ENCODE assay signal across 9 mouse cellular contexts in genomic region chr12:84384644-84385081, GRCm38 (mm10). TPM values are rescaled to one million over a fixed set of nuclear protein-coding genes. Genes with fewer than 3 reads are reported as not detected.
DNase-seq lines count a peak whose midpoint lies in the region; ATAC-seq and TF ChIP-seq lines count a peak whose summit lies in the region.
"Had no signal": no experiment of that assay in that cellular context is flagged by ENCODE, and none has a peak within 500 bp of the region (broad histone marks: within the 10 kb centered on the region; RNA-seq: fewer than 3 reads in every experiment).

No protein-coding gene starts in this region.

- ATAC-seq in hematopoietic stem cell, adult 5-6 weeks (replicated peaks in 1 of 2; ENCODE audit: insufficient read depth in 1 of 2, low FRiP score in 2 of 2, low TSS enrichment in 1 of 2, low read depth in 1 of 2, poor library complexity in 2 of 2, severe bottlenecking in 2 of 2), result peak; percentile 70 to 84
- no peak for ATAC-seq in forebrain, embryonic 13.5 days

- no peak for TF ChIP-seq POLR2A in brain, embryonic 14.5 days (IDR thresholded peaks at IDR 0.05; ENCODE audit: borderline replicate concordance, extremely low read depth, insufficient read depth, insufficient read length, poor library complexity, severe bottlenecking)

- H3K9ac ChIP-seq in forebrain, embryonic 13.5 days, result no peak overlapping the region
- H3K9ac ChIP-seq: limb, embryonic 15.5 days had no signal

- H3K27ac ChIP-seq in gastrocnemius, adult 2 months, result peak overlapping the region; percentile 28; the same call in 1 of the 2 replicates
- no peak overlapping the region for H3K27ac ChIP-seq in forebrain, embryonic 13.5 days
- H3K27ac ChIP-seq: limb, embryonic 15.5 days had no signal

- no peaks in the 10 kb centered on the region for H3K9me3 ChIP-seq in forebrain, embryonic 13.5 days (replicated peaks)
- H3K9me3 ChIP-seq: limb, embryonic 15.5 days had no signal

- DNase-seq in gastrocnemius, adult 2 months, result peak; percentile 46
- DNase-seq in gastrocnemius, postnatal 14 days, result no peak
- peak; percentile 45 for DNase-seq in brain, embryonic 14.5 days (ENCODE audit: low read depth)
- peak; percentile 42 for DNase-seq in lung, postnatal 14 days
- DNase-seq in spleen, postnatal 14 days (ENCODE audit: low spot score in 2 of 2), result no peak
- no peak for DNase-seq in left cerebral cortex, postnatal 25 days (ENCODE audit: low spot score in 2 of 2)

- H3K36me3 ChIP-seq in forebrain, embryonic 13.5 days (ENCODE audit: poor library complexity, severe bottlenecking), result no peaks in the 10 kb centered on the region

- TF ChIP-seq CTCF in gastrocnemius, adult 2 months (IDR thresholded peaks at IDR 0.05), result no peak
- no peak for TF ChIP-seq CTCF in brain, embryonic 14.5 days (IDR thresholded peaks at IDR 0.05; ENCODE audit: borderline replicate concordance, extremely low read depth, insufficient read depth, insufficient read length)

- H3K4me1 ChIP-seq in forebrain, embryonic 13.5 days, result 0 out of 2 replicates have a peak, but pooled peaks cover 3% of the 10 kb centered on the region
- H3K4me1 ChIP-seq: limb, embryonic 15.5 days had no signal

- H3K4me3 ChIP-seq in gastrocnemius, adult 2 months, result no peak overlapping the region
- no peak overlapping the region for H3K4me3 ChIP-seq in forebrain, embryonic 13.5 days
- H3K4me3 ChIP-seq: limb, embryonic 15.5 days had no signal

- no peaks in the 10 kb centered on the region for H3K27me3 ChIP-seq in forebrain, embryonic 13.5 days
- H3K27me3 ChIP-seq: limb, embryonic 15.5 days had no signal

- 77% methylated on average over 5 of the region's 5 CpGs for WGBS in forebrain, embryonic 13.5 days

- no peak overlapping the region for H3K4me2 ChIP-seq in forebrain, embryonic 13.5 days
- H3K4me2 ChIP-seq: limb, embryonic 15.5 days had no signal

- intact Hi-C loops in gastrocnemius, adult 2 months (cut with DNase I), result no loop called here
- intact Hi-C loops in gastrocnemius, postnatal 14 days (cut with DNase I; ENCODE audit: low total_unique reads), result no loop called here
- intact Hi-C loops in left cerebral cortex, postnatal 25 days (cut with DNase I), result no loop called here

RNA-seq across cellular contexts. Expression of gene Fam161b, which starts 23.0 kb away (rescaled TPM):
- total RNA-seq in gastrocnemius, adult 2 months (2021), result 1 to 10 TPM in 1 of 2 experiments, under 1 TPM in 1; 0.82 to 1.3 TPM
- under 1 TPM; 0.47 to 0.49 TPM for total RNA-seq in gastrocnemius, postnatal 14 days (2021)
- polyA plus RNA-seq in brain, embryonic 14.5 days (2012; rRNA removed), result 16.2 and 18.4 TPM in 2 replicates
- 1.3 and 2.3 TPM in 2 replicates for total RNA-seq in hematopoietic stem cell, adult 5-6 weeks (2017)
- 10 to 100 TPM; 11.3 to 11.6 TPM for total RNA-seq in left cerebral cortex, postnatal 25 days (2021)
- 12.3 and 12.7 TPM in 2 replicates for polyA plus RNA-seq in forebrain, embryonic 13.5 days (2015; fragmentation: Nextera tagmentation; extraction: Ambion mirVana)

RNA-seq across cellular contexts. Expression of gene Coq6, which starts 23.2 kb away (rescaled TPM):
- 10 to 100 TPM; 20.0 to 31.0 TPM for total RNA-seq in gastrocnemius, adult 2 months (2021)
- total RNA-seq in gastrocnemius, postnatal 14 days (2021), result 10 to 100 TPM; 31.5 to 37.0 TPM
- 48.3 and 70.1 TPM in 2 replicates for polyA plus RNA-seq in brain, embryonic 14.5 days (2012; rRNA removed)
- 9.5 and 30.1 TPM in 2 replicates for total RNA-seq in hematopoietic stem cell, adult 5-6 weeks (2017)
- total RNA-seq in left cerebral cortex, postnatal 25 days (2021), result 10 to 100 TPM; 22.2 to 23.1 TPM
- polyA plus RNA-seq in forebrain, embryonic 13.5 days (2015; fragmentation: Nextera tagmentation; extraction: Ambion mirVana), result 45.8 and 47.2 TPM in 2 replicates

RNA-seq across cellular contexts. Expression of gene Entpd5, which starts 24.2 kb away (rescaled TPM):
- total RNA-seq in gastrocnemius, adult 2 months (2021), result 10 to 100 TPM; 12.2 to 14.4 TPM
- 1 to 10 TPM; 7.5 to 8.9 TPM for total RNA-seq in gastrocnemius, postnatal 14 days (2021)
- 7.1 and 9.8 TPM in 2 replicates for polyA plus RNA-seq in brain, embryonic 14.5 days (2012; rRNA removed)
- total RNA-seq in hematopoietic stem cell, adult 5-6 weeks (2017), result 44.0 and 58.7 TPM in 2 replicates
- total RNA-seq in left cerebral cortex, postnatal 25 days (2021), result 10 to 100 TPM; 23.6 to 24.1 TPM
- 8.8 and 9.9 TPM in 2 replicates for polyA plus RNA-seq in forebrain, embryonic 13.5 days (2015; fragmentation: Nextera tagmentation; extraction: Ambion mirVana)

RNA-seq across cellular contexts. Expression of gene Bbof1, which starts 24.2 kb away (rescaled TPM):
- total RNA-seq in gastrocnemius, adult 2 months (2021), result 1 to 10 TPM; 1.0 to 1.6 TPM
- total RNA-seq in gastrocnemius, postnatal 14 days (2021), result 1 to 10 TPM; 1.1 to 1.2 TPM
- 3.4 TPM in 2 replicates for polyA plus RNA-seq in brain, embryonic 14.5 days (2012; rRNA removed)
- 6.3 and 6.6 TPM in 2 replicates for total RNA-seq in hematopoietic stem cell, adult 5-6 weeks (2017)
- 10 to 100 TPM in 1 of 2 experiments, 1 to 10 TPM in 1; 7.4 to 11.9 TPM for total RNA-seq in left cerebral cortex, postnatal 25 days (2021)
- 2.4 and 2.6 TPM in 2 replicates for polyA plus RNA-seq in forebrain, embryonic 13.5 days (2015; fragmentation: Nextera tagmentation; extraction: Ambion mirVana)

RNA-seq across cellular contexts. Expression of gene Rnf113a2, which starts 32.3 kb away (rescaled TPM):
- 10 to 100 TPM in 1 of 2 experiments, 1 to 10 TPM in 1; 8.5 to 10.8 TPM for total RNA-seq in gastrocnemius, adult 2 months (2021)
- total RNA-seq in gastrocnemius, postnatal 14 days (2021), result 1 to 10 TPM; 5.4 to 5.8 TPM
- polyA plus RNA-seq in brain, embryonic 14.5 days (2012; rRNA removed), result 14.3 and 15.2 TPM in 2 replicates
- 36.1 and 45.4 TPM in 2 replicates for total RNA-seq in hematopoietic stem cell, adult 5-6 weeks (2017)
- 10 to 100 TPM; 12.8 to 14.7 TPM for total RNA-seq in left cerebral cortex, postnatal 25 days (2021)
- polyA plus RNA-seq in forebrain, embryonic 13.5 days (2015; fragmentation: Nextera tagmentation; extraction: Ambion mirVana), result 29.3 and 29.9 TPM in 2 replicates

Comparison
In these comparisons a context has a peak if more than half of its experiments do, and no peak if none do; other contexts are left out.
1. DNase-seq: peak in gastrocnemius, adult 2 months (single experiment), brain, embryonic 14.5 days (single experiment) and lung, postnatal 14 days (single experiment); none in gastrocnemius, postnatal 14 days (single experiment), spleen, postnatal 14 days (0 of 2) and left cerebral cortex, postnatal 25 days (0 of 2).